Mouse (Mus musculus) embryonic fibroblast, embryonic 13.5 days (primary cell): ENCODE results near the gene Adamts15.

Experiments
- CTCF ChIP-seq: IDR thresholded peaks from 2 replicates; pipeline ENCODE4 v1.5.1; 2011; ENCODE audit warnings: mild to moderate bottlenecking, control low read depth, low read length, moderate library complexity, borderline replicate concordance; ENCODE audit not compliant: insufficient read depth
- POLR2A ChIP-seq: IDR thresholded peaks from 2 replicates; pipeline ENCODE4 v1.6.1; 2011; ENCODE audit warnings: low read depth, mild to moderate bottlenecking, control low read depth, low read length, moderate library complexity

GRCm38 (mm10) chr9:30849444-30849843 is 72.8 kb downstream of the Adamts15 start:
- TF ChIP-seq POLR2A: no peak
- no peak for TF ChIP-seq CTCF
